In the genomic region with DNA sequence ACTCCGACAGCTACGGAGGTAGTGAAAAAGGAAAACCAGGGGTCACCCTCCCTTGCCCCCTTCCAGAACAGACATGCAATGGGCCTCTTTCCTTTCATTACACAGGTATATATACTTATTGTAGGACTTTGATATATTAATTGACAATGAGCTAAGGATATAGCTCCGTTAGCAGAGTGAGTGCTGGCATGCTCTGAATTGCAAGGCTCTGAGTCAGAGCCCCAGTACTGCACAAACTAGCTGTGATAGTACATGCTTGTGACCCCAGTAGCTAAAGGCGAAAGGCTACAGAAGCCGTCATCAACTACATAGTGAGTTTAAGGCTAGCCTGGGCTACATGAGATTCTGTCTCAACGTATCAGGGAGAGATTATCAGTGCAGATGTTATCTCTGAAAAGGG, we compare ENCODE assay signal across 14 mouse cellular contexts. TPM values are rescaled to one million over a fixed set of nuclear protein-coding genes. Genes with fewer than 3 reads are reported as not detected.
"Had no signal": no experiment of that assay in that cellular context is flagged by ENCODE, and none has a peak within 500 bp of the region (broad histone marks: within the 10 kb centered on the region; RNA-seq: fewer than 3 reads in every experiment).

No protein-coding gene starts in this region.

- H3K4me3 ChIP-seq: limb, embryonic 15.5 days; liver, embryonic 12.5 days; midbrain, embryonic 10.5 days; neural tube, embryonic 12.5 days had no signal

- H3K9me3 ChIP-seq: limb, embryonic 15.5 days; liver, embryonic 12.5 days; midbrain, embryonic 10.5 days; neural tube, embryonic 12.5 days had no signal

- H3K4me2 ChIP-seq: limb, embryonic 15.5 days; liver, embryonic 12.5 days; lung, embryonic 14.5 days; neural tube, embryonic 12.5 days had no signal

- DNase-seq: layer of hippocampus, adult 9-11 months; layer of hippocampus, postnatal 36 days; lung, embryonic 14.5 days; lung, postnatal 10 days; lung, postnatal 4 days; midbrain, embryonic 14.5 days; thymus, postnatal 4 days had no signal

- H3K27ac ChIP-seq: limb, embryonic 15.5 days; liver, embryonic 12.5 days; midbrain, embryonic 10.5 days; neural tube, embryonic 12.5 days; stomach, postnatal 0 days had no signal

- H3K36me3 ChIP-seq: limb, embryonic 15.5 days; liver, embryonic 12.5 days; midbrain, embryonic 10.5 days; neural tube, embryonic 12.5 days had no signal

- ATAC-seq: liver, embryonic 12.5 days had no signal

- H3K9ac ChIP-seq: limb, embryonic 15.5 days; liver, embryonic 12.5 days; lung, embryonic 14.5 days; neural tube, embryonic 12.5 days had no signal

RNA-seq across cellular contexts. Expression of gene Defb25, which starts 7.1 kb away (rescaled TPM):
- polyA plus RNA-seq: limb, embryonic 11.5 days; liver, embryonic 16.5 days; midbrain, embryonic 10.5 days; midbrain, embryonic 14.5 days; neural tube, embryonic 12.5 days had no signal

RNA-seq across cellular contexts. Expression of gene Defb36, which starts 25.8 kb away (rescaled TPM):
- polyA plus RNA-seq: limb, embryonic 11.5 days; limb, embryonic 15.5 days; liver, embryonic 12.5 days; liver, embryonic 16.5 days; lung, embryonic 14.5 days; midbrain, embryonic 10.5 days; midbrain, embryonic 14.5 days; neural tube, embryonic 12.5 days had no signal

RNA-seq across cellular contexts. Expression of gene Defb45, which starts 30.7 kb away (rescaled TPM):
- polyA plus RNA-seq: limb, embryonic 11.5 days; limb, embryonic 15.5 days; liver, embryonic 12.5 days; liver, embryonic 16.5 days; lung, embryonic 14.5 days; midbrain, embryonic 10.5 days; midbrain, embryonic 14.5 days; neural tube, embryonic 12.5 days; stomach, postnatal 0 days had no signal
